In the genomic region with DNA sequence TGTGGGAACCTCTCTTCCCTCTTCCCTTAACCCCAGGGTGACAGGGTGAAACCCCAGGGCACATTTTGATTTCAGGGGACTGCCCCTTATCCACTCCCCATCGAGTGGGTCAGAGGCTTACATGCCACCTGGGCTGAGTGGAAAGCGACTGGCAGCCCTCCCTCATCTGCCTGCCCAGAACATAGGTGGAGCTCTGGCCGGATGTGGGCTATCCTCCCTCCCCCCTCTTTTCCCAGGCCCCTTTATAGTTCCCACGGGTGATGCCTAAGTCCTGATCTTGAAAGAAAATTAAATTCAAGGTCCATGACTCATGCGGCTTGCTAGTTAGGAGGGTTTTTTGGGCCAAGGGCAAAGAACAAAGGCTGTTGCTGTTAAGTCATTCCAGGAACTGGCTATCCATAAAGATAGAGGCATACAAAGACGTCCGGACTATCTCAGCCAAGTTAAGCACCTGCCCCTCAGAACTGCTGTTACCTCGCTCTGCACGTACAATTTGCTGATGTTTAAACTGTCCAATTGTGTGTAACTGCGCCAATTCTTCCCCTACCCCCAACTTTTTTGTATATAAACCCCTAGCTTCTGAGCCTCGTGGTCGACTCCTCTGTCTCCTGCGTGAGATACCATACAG, we compare ENCODE assay signal across 8 mouse cellular contexts.
DNase-seq lines count a peak whose midpoint lies in the region; ATAC-seq and TF ChIP-seq lines count a peak whose summit lies in the region.
"Not testable (repeated sequence)": the region's sequence is repeated elsewhere in the genome, so short reads cannot be mapped to it uniquely, and the experiment has no call there.

No protein-coding gene starts in this region.

- DNase-seq in CD4-positive helper T cell, adult 2 months (ENCODE audit: low read depth, low spot score): peak; percentile 72
- DNase-seq in heart, adult 11 months: peak; percentile 92
- peak; percentile 27 for DNase-seq in kidney, adult 2 months
- DNase-seq in lung, adult 18-20 months: peak; percentile 40 to 45
- peak; percentile 35 for DNase-seq in stomach, postnatal 0 days (ENCODE audit: low spot score)
- DNase-seq in thymus, postnatal 4 days: peak; percentile 38

- H3ac ChIP-seq in myocyte (ENCODE audit: control insufficient read depth, insufficient read length): not testable (repeated sequence)

- H3K27ac ChIP-seq in kidney, adult 2 months (ENCODE audit: insufficient read depth, low read depth, low read length); stomach, postnatal 0 days (replicated peaks): not testable (repeated sequence)

- not testable (repeated sequence) for TF ChIP-seq POLR2A in kidney, adult 2 months (IDR thresholded peaks at IDR 0.05; ENCODE audit: low read depth, low read length); myocyte (IDR thresholded peaks at IDR 0.05; ENCODE audit: insufficient read length, low read depth)

- not testable (repeated sequence) for H3K4me3 ChIP-seq in kidney, adult 2 months (ENCODE audit: insufficient read depth, low read depth, low read length); myocyte; stomach, postnatal 0 days (ENCODE audit: low read depth, low read length)

- not testable (repeated sequence) for TF ChIP-seq CTCF in kidney, adult 2 months (conservative IDR thresholded peaks at IDR 0.05; ENCODE audit: insufficient read depth, insufficient read length, low read depth, low read length); stomach, postnatal 0 days (IDR thresholded peaks at IDR 0.05; ENCODE audit: low read depth)

- not testable (repeated sequence) for H3K36me3 ChIP-seq in kidney, adult 2 months (ENCODE audit: control insufficient read depth, insufficient read depth, low read length); myocyte (ENCODE audit: control insufficient read depth, insufficient read depth); stomach, postnatal 0 days (ENCODE audit: control insufficient read depth, insufficient read depth, low read length)

- ATAC-seq in activated CD4-positive, CD25-positive, alpha-beta regulatory T cell, adult 4 months: peak; percentile 70
- ATAC-seq in stomach, postnatal 0 days (ENCODE audit: low FRiP score, low TSS enrichment): peak; percentile 56

- 53% methylated on average over 13 of the region's 13 CpGs for WGBS in kidney, adult 2 months
- WGBS in stomach, postnatal 0 days: 51% methylated on average over 13 of the region's 13 CpGs

- not testable (repeated sequence) for H3K79me2 ChIP-seq in myocyte (ENCODE audit: control insufficient read depth, insufficient read depth)

- not testable (repeated sequence) for H3K4me1 ChIP-seq in kidney, adult 2 months (ENCODE audit: control insufficient read depth, insufficient read depth, low read length); stomach, postnatal 0 days (replicated peaks; ENCODE audit: control insufficient read depth, insufficient read depth)

- H3K9me3 ChIP-seq in stomach, postnatal 0 days (ENCODE audit: control insufficient read depth, low read length): not testable (repeated sequence)

- TF ChIP-seq EP300 in stomach, postnatal 0 days (optimal IDR thresholded peaks at IDR 0.05): not testable (repeated sequence)

- not testable (repeated sequence) for H3K27me3 ChIP-seq in kidney, adult 2 months (replicated peaks; ENCODE audit: control insufficient read depth, insufficient read depth, low read length); myocyte (ENCODE audit: control insufficient read depth, insufficient read depth, insufficient read length); stomach, postnatal 0 days (ENCODE audit: control insufficient read depth, insufficient read depth, low read length)

- peak overlapping the region; percentile 53 for H3K4me2 ChIP-seq in myocyte (ENCODE audit: low read depth)
- not testable (repeated sequence) for H3K4me2 ChIP-seq in stomach, postnatal 0 days (replicated peaks; ENCODE audit: low read depth)

- H3K9ac ChIP-seq in stomach, postnatal 0 days (ENCODE audit: low read length): not testable (repeated sequence)

Comparison
In these comparisons a context has a peak if more than half of its experiments do, and no peak if none do; other contexts are left out.
1. DNase-seq: peak in every context shown above with its lines; median percentile 92 in heart, adult 11 months; 72 in CD4-positive helper T cell, adult 2 months; 42 in lung, adult 18-20 months; 38 in thymus, postnatal 4 days; 35 in stomach, postnatal 0 days; 27 in kidney, adult 2 months.